Mouse (Mus musculus): ENCODE results near the gene Snrpa. TPM values are rescaled to one million over a fixed set of nuclear protein-coding genes. Genes with fewer than 3 reads are reported as not detected.
A peak's percentile ranks its signal among the peaks of the same experiment; 100 is the strongest.

Snrpa gene
- polyA plus RNA-seq, 1 experiment from 2014 or later = 89.3 TPM

DNA sequence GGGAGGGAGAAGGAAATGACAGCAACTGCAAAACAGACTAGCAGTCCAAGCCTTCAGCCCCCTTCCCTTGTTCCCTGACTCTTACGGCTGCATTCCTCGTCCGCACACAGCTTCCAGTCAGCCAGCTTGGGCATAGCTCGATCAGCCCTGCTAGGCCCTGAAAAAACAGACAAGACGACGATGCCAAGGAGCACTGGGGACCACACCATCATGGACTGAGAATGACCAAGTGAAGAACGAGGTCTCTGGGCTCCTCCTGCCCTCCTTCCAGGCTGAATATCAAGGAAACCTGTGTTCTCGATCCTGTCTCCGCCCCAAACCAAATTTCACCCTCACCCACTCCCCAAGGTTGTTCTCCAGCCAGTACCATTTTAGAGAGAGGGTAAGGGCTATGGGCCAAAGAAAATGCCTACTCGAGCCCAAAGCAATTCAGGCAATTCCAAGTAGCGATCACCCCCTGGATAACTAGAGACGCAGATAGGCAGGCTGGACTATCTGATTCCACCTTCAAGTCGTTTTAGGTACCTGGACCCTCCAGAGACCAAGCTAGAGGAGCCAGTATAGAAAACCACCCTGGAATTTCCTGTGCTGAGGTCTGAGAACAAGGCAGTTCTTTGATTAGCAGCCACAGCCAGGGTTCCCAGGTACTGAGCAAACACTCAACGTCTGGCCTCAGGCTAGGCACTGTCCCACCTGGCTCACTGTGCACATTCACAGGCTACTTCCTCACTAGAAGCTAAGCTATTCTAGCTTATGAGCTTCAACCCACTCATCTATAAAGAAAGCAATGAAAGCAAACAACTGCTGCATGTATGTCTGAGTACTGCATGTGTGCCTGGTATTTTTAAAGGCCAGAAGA lies 15.0 kb downstream of the Snrpa start, which contains the start of the genes Gm21983 and Mia:
Gm21983 (minus strand) TSS at position 250 of the 859 bp plus-strand sequence.
Mia (minus strand) TSS at position 321 of the 859 bp plus-strand sequence.
- H3K27me3 ChIP-seq = no peaks in the 10 kb centered on the region
- no peak for ATAC-seq
- POLR2A ChIA-PET = no interaction called here
- CTCF ChIA-PET = interaction anchor here (0.7 to 1.1 kb wide), 2 partner anchors 13 to 21 kb away, joined by 3 read pairs; no protein-coding TSS in a partner anchor
- DNase-seq (ENCODE audit: low read depth, low spot score) = no peak
- in situ Hi-C loops (cut with MboI; ENCODE audit: low pct_unique_long_range_greater_than_20kb) = loop anchor here (25.0 kb wide), 1 partner anchor 306 kb away; the partner anchor contains the start of genes Prx and Sertad1
- no peak for TF ChIP-seq CTCF (IDR thresholded peaks at IDR 0.05)

GRCm38 (mm10) chr7:27180036-27180435 lies 16.0 kb downstream of the Snrpa start:
- no peak for TF ChIP-seq CTCF (IDR thresholded peaks at IDR 0.05)
- H3K27me3 ChIP-seq = no peaks in the 10 kb centered on the region
- ChIA-PET CTCF (interaction anchor here (1.0 to 2.9 kb wide), 2 partner anchors 13 to 17 kb away, joined by 3 to 9 read pairs; no protein-coding TSS in a partner anchor), POLR2A (interaction anchor here (1.2 to 1.4 kb wide), 2 partner anchors 13 to 20 kb away, joined by 3 to 6 read pairs; partner anchors contain the start of gene Egln2)
- in situ Hi-C loops (cut with MboI; ENCODE audit: low pct_unique_long_range_greater_than_20kb) = loop anchor here (25.0 kb wide), 1 partner anchor 307 kb away; the partner anchor contains the start of genes Prx and Sertad1
- ATAC-seq = no peak
- no peak for DNase-seq (ENCODE audit: low read depth, low spot score)

- in situ Hi-C loops (cut with MboI; ENCODE audit: low pct_unique_long_range_greater_than_20kb) = loop anchor here (25.0 kb wide), 1 partner anchor 308 kb away; the partner anchor contains the start of genes Prx and Sertad1
- no peak for TF ChIP-seq CTCF (IDR thresholded peaks at IDR 0.05)
- ATAC-seq (peak; percentile 0), DNase-seq (ENCODE audit: low read depth, low spot score) (no peak)
- no peaks in the 10 kb centered on the region for H3K27me3 ChIP-seq
- CTCF ChIA-PET = interaction anchor here (1.0 to 2.9 kb wide), 4 partner anchors 13 to 24 kb away, joined by 3 to 11 read pairs (median 6); no protein-coding TSS in a partner anchor
- POLR2A ChIA-PET = interaction anchor here (1.0 to 1.4 kb wide), 3 partner anchors 13 to 47 kb away, joined by 3 to 6 read pairs (median 3); partner anchors contain the start of gene Egln2
These were observed 16.7 kb downstream of the Snrpa start for GRCm38 (mm10) chr7:27179217-27179918.

DNA sequence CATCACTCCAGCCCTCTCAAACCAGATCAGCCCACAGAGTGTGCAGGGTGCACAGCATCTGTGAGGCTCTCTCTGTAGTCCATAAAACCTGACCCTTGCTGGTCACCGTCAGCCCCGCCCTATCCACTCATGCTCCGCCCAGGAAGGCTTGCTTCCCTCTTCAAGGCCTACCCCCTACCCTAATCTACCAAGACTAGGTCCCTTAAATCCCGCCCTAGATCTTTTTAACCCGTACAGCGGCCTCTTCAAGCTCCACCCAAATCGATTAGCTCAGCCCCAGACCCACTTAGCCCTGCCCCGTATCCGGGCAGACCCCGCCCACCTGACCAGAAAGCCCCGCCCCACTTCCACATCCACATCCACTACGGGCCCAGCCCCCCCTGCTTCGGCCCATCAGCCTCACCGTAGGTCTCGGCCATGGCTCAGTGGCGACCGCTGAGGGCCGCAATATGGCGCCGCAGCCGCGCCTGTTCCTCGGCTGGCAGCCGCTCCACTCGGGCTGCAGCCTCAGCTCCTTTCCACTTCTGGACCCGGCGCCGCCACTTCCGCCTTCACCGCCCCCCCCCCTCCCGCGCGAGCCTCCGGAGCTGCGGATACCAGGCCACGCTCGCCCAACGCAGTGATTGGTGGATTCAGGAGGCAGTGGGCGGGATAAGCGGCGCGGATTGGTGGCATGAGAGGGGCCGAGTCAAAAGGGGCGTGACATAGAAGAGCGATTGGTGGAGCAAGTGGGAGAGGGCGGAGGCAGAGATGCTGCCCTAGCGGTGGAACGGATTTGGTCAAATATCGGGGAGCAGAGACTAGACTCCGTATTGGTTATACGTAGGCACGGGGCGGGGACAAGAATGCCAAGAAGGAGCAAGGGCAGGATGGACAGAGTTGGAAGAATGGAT lies 17.5 kb downstream of the Snrpa start, which contains the start of gene Rab4b:
Rab4b (minus strand) TSS at position 573 of the 893 bp plus-strand sequence.
- peak; percentile 61 for TF ChIP-seq CTCF (IDR thresholded peaks at IDR 0.05)
- ChIA-PET POLR2A (interaction anchor here (1.0 to 1.4 kb wide), 2 partner anchors 12 to 47 kb away, joined by 3 to 6 read pairs; partner anchors contain the start of gene Egln2), CTCF (interaction anchor here (1.2 to 2.9 kb wide), 4 partner anchors 13 to 23 kb away, joined by 3 to 11 read pairs (median 6); no protein-coding TSS in a partner anchor)
- ATAC-seq (peak; percentile 93), DNase-seq (ENCODE audit: low read depth, low spot score) (peak; percentile 96)
- in situ Hi-C loops (cut with MboI; ENCODE audit: low pct_unique_long_range_greater_than_20kb) = loop anchor here (25.0 kb wide), 1 partner anchor 309 kb away; the partner anchor contains the start of genes Prx and Sertad1
- H3K27me3 ChIP-seq = no peaks in the 10 kb centered on the region

DNA sequence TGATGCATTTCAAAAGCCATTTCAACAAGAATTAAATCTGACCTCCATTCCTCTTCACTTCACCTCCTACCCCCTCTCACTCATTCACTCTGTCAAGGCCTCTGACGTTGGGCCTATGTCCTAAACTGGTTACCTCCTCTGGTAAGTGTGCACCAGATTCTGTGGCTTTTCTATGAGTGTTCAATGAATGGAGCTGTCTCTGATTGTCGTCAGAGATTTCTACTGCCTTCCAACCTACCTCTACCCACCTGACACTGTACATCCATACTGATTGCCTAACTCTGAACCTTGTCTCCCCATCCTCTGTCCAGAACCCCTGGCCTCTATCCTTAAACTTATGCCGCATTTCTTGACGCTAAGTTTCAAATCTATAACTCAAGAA lies 18.1 kb downstream of the Snrpa start:
- no peak for TF ChIP-seq CTCF (IDR thresholded peaks at IDR 0.05)
- H3K27me3 ChIP-seq = no peaks in the 10 kb centered on the region
- in situ Hi-C loops (cut with MboI; ENCODE audit: low pct_unique_long_range_greater_than_20kb) = loop anchor here (25.0 kb wide), 1 partner anchor 309 kb away; the partner anchor contains the start of genes Prx and Sertad1
- no peak for ATAC-seq
- ChIA-PET POLR2A (no interaction called here), CTCF (interaction anchor here (1.2 to 2.9 kb wide), 5 partner anchors 12 to 18 kb away, joined by 3 to 11 read pairs (median 3); no protein-coding TSS in a partner anchor)
- DNase-seq (ENCODE audit: low read depth, low spot score) = no peak

DNA sequence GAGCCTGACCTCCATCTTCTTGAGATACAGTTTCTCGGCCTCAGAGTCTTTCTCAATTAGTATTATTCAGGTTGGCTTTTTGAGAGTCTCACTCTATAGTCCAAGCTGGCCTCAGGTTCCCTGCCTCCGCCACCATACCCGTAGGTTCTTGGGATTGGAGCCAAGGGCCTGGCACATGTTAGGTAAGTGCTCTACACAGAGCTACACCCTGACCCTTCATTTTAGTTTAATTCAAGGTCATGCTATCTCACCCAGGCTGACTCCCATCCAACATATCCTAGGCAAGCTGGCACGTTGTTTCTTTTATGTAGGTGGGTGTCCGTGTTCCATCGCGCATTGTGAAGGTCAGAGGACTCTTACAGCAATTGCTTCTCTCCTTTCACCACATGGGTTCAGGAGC lies 21.2 kb downstream of the Snrpa start:
- no peak for DNase-seq (ENCODE audit: low read depth, low spot score)
- CTCF ChIA-PET = no interaction called here
- no peak for TF ChIP-seq CTCF (IDR thresholded peaks at IDR 0.05)

DNA sequence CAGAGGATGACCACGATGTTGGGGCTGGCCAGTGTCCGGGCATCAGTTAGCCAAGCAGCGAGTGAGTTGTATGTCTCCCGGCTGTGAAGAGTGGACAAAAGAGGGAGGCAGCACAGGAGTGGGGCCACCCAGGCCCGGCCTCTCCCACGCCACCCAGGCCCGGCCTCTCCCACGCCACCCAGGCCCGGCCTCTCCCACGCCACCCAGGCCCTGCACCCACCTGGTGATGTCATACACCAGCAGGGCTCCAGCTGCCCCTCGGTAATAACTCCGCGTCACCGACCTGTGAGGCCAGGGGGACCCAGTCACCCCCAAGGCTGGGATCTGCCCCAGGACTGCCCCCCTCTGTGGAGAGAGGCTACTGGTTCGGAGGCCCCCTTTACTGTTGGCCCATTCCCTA lies 21.6 kb downstream of the Snrpa start:
- no peak for ATAC-seq
- ChIA-PET CTCF (no interaction called here), POLR2A (no interaction called here)
- no peak for TF ChIP-seq CTCF (IDR thresholded peaks at IDR 0.05)
- in situ Hi-C loops (cut with MboI; ENCODE audit: low pct_unique_long_range_greater_than_20kb) = no loop called here
- no peak for DNase-seq (ENCODE audit: low read depth, low spot score)
- H3K27me3 ChIP-seq = no peaks in the 10 kb centered on the region

More for the DNA sequence above, 21.2 kb downstream of the Snrpa start:
- no peak for ATAC-seq
- POLR2A ChIA-PET = no interaction called here
- in situ Hi-C loops (cut with MboI; ENCODE audit: low pct_unique_long_range_greater_than_20kb) = loop anchor here (25.0 kb wide), 1 partner anchor 312 kb away; the partner anchor contains the start of genes Prx and Sertad1
- no peaks in the 10 kb centered on the region for H3K27me3 ChIP-seq

GRCm38 (mm10) chr7:27170981-27171380 lies 25.1 kb downstream of the Snrpa start:
- ChIA-PET CTCF (no interaction called here), POLR2A (no interaction called here)
- ATAC-seq = no peak
- no peak for TF ChIP-seq CTCF (IDR thresholded peaks at IDR 0.05)
- no peak for DNase-seq (ENCODE audit: low read depth, low spot score)
- no peaks in the 10 kb centered on the region for H3K27me3 ChIP-seq
- in situ Hi-C loops (cut with MboI; ENCODE audit: low pct_unique_long_range_greater_than_20kb) = no loop called here

- H3K27me3 ChIP-seq = no peaks in the 10 kb centered on the region
- DNase-seq (ENCODE audit: low read depth, low spot score) = no peak
- in situ Hi-C loops (cut with MboI; ENCODE audit: low pct_unique_long_range_greater_than_20kb) = no loop called here
- ChIA-PET CTCF (interaction anchor here (0.8 kb wide), 1 partner anchor 26 kb away, joined by 3 read pairs; no protein-coding TSS in a partner anchor), POLR2A (no interaction called here)
- no peak for TF ChIP-seq CTCF (IDR thresholded peaks at IDR 0.05)
- no peak for ATAC-seq
These were observed 27.7 kb downstream of the Snrpa start for GRCm38 (mm10) chr7:27168371-27168770.
